Mouse (Mus musculus) lung, postnatal 0 days (tissue): ENCODE results near the gene Pigm.

ENCODE experiments used
- CTCF ChIP-seq: IDR thresholded peaks from 2 replicates; pipeline ENCODE4 v1.5.1; 2016; ENCODE audit warnings: antibody characterized with exemption, mild to moderate bottlenecking
- EP300 ChIP-seq: IDR thresholded peaks from 2 replicates; pipeline ENCODE4 v1.6.1; 2016; ENCODE audit warnings: antibody characterized with exemption, mild to moderate bottlenecking, control low read depth

DNA sequence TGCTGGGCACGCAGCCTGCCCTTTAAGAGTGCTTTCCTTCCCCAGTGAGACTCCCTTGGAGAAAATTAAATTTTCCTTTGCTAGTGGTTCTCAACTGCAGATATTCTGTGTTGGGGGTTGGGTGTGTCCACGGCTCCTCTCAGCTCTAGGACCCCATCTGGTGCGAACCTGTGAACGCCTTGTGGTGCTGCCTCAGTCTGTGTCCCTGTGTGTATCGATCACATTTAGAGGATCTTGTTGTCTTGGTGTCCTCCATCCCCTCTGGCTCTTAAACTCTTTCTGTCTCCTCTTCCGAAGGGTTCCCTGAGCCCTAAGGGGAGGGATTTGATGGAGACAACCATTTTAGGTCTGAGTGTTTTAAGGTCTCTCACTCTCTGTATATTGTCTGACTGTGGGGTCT, 43.8 kb downstream of the Pigm start:
- TF ChIP-seq CTCF (no peak), EP300 (no peak)
